In the genomic region with DNA sequence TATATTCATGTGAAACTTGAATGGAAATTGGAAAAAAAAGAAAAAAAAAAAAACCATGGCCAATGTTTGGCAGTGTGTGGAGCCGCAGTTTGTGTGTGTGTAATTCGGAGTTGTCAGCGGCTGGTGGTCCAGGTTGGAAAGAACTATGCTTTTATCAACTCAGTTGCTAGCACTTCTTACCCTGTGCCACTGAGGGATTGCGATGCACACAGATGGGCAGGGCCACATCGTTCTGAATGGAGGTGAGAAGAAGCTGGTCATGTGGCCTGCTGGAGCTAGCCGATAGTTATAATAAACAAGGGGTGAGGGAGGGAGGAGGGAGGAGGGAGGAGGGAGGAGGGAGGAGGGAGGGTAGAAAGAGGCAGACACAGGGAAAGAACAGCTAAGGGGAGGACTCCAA, we compare ENCODE assay signal across 25 mouse cellular contexts.
A peak's percentile ranks its signal among the peaks of the same experiment; 100 is the strongest.
DNase-seq lines count a peak whose midpoint lies in the region; ATAC-seq and TF ChIP-seq lines count a peak whose summit lies in the region.
"Had no signal": no experiment of that assay in that cellular context is flagged by ENCODE, and none has a peak within 500 bp of the region (broad histone marks: within the 10 kb centered on the region; RNA-seq: fewer than 3 reads in every experiment).

No protein-coding gene starts in this region.

- no peak for TF ChIP-seq CTCF in stomach, postnatal 0 days (IDR thresholded peaks at IDR 0.05; ENCODE audit: low read depth)

- H3K4me1 ChIP-seq in heart, embryonic 16.5 days (ENCODE audit: control insufficient read depth, insufficient read depth, low read length) = peaks cover 20% of the 10 kb centered on the region
- H3K4me1 ChIP-seq in heart, embryonic 11.5 days (ENCODE audit: control insufficient read depth, insufficient read depth, low read length) = peaks cover 20% of the 10 kb centered on the region
- no peaks in the 10 kb centered on the region; the same call in 1 of the 2 replicates for H3K4me1 ChIP-seq in lung, embryonic 16.5 days (replicated peaks; ENCODE audit: control insufficient read depth, insufficient read depth, low read length)
- no peaks in the 10 kb centered on the region for H3K4me1 ChIP-seq in intestine, embryonic 15.5 days (replicated peaks)
- no peaks in the 10 kb centered on the region for H3K4me1 ChIP-seq in stomach, postnatal 0 days (replicated peaks; ENCODE audit: control insufficient read depth, insufficient read depth)
- H3K4me1 ChIP-seq: lung, embryonic 15.5 days had no signal

- no peak overlapping the region for H3K4me2 ChIP-seq in heart, embryonic 16.5 days (ENCODE audit: low read depth, low read length)
- no peak overlapping the region for H3K4me2 ChIP-seq in heart, embryonic 11.5 days
- H3K4me2 ChIP-seq in lung, embryonic 16.5 days (ENCODE audit: low read depth, low read length) = no peak overlapping the region
- H3K4me2 ChIP-seq in intestine, embryonic 15.5 days (replicated peaks) = no peak overlapping the region
- H3K4me2 ChIP-seq in stomach, postnatal 0 days (replicated peaks; ENCODE audit: low read depth) = no peak overlapping the region
- H3K4me2 ChIP-seq: hindbrain, embryonic 14.5 days; lung, embryonic 15.5 days had no signal

- no peak overlapping the region for H3K27ac ChIP-seq in heart, embryonic 16.5 days (ENCODE audit: low read length)
- H3K27ac ChIP-seq in heart, embryonic 11.5 days (ENCODE audit: low read depth, low read length) = no peak overlapping the region
- H3K27ac ChIP-seq in lung, embryonic 16.5 days (ENCODE audit: low read length) = no peak overlapping the region
- H3K27ac ChIP-seq in intestine, embryonic 15.5 days = no peak overlapping the region
- H3K27ac ChIP-seq in stomach, postnatal 0 days (replicated peaks) = no peak overlapping the region
- H3K27ac ChIP-seq: gastrocnemius, adult 2 months; heart, adult 2 months; hindbrain, embryonic 14.5 days; liver, embryonic 14.5 days; lung, embryonic 15.5 days had no signal

- DNase-seq in lung, postnatal 4 days = no peak
- no peak for DNase-seq in stomach, postnatal 0 days (ENCODE audit: low spot score)
- no peak for DNase-seq in adrenal gland, postnatal 25 days
- DNase-seq: adrenal gland, postnatal 36 days; B cell, adult 2 months; cerebellum, adult 18-20 months; cerebellum, postnatal 14 days; gastrocnemius, adult 2 months; heart, adult 2 months; heart, postnatal 36 days; kidney, postnatal 14 days; liver; lung, postnatal 36 days; midbrain, embryonic 14.5 days; right cerebral cortex, postnatal 25 days; thymus, adult 18-20 months; thymus, postnatal 25 days had no signal

- TF ChIP-seq EP300 in stomach, postnatal 0 days (optimal IDR thresholded peaks at IDR 0.05) = no peak

- no peak overlapping the region for H3K4me3 ChIP-seq in heart, embryonic 16.5 days (ENCODE audit: low read length)
- no peak overlapping the region for H3K4me3 ChIP-seq in heart, embryonic 11.5 days (ENCODE audit: low read depth, low read length)
- H3K4me3 ChIP-seq in lung, embryonic 16.5 days (ENCODE audit: low read length) = no peak overlapping the region
- no peak overlapping the region for H3K4me3 ChIP-seq in intestine, embryonic 15.5 days (replicated peaks)
- no peak overlapping the region for H3K4me3 ChIP-seq in stomach, postnatal 0 days (ENCODE audit: low read depth, low read length)
- H3K4me3 ChIP-seq: gastrocnemius, adult 2 months; heart, adult 2 months; lung, embryonic 15.5 days; megakaryocyte, embryonic 14.5 days had no signal

- no peak overlapping the region for H3K9ac ChIP-seq in heart, embryonic 16.5 days (ENCODE audit: low read length)
- H3K9ac ChIP-seq in heart, embryonic 11.5 days (ENCODE audit: low read depth, low read length) = no peak overlapping the region
- no peak overlapping the region for H3K9ac ChIP-seq in lung, embryonic 16.5 days (ENCODE audit: low read length)
- H3K9ac ChIP-seq in intestine, embryonic 15.5 days = no peak overlapping the region
- no peak overlapping the region for H3K9ac ChIP-seq in stomach, postnatal 0 days (ENCODE audit: low read length)
- H3K9ac ChIP-seq: hindbrain, embryonic 14.5 days; liver, embryonic 14.5 days; lung, embryonic 15.5 days had no signal

- ATAC-seq in heart, embryonic 16.5 days (replicated peaks; ENCODE audit: extremely low read depth, insufficient read depth, low FRiP score) = peak; percentile 60; the same call in 1 of the 2 replicates
- ATAC-seq in heart, embryonic 11.5 days (replicated peaks; ENCODE audit: insufficient number of reproducible peaks, low FRiP score, low TSS enrichment) = no peak
- ATAC-seq in lung, embryonic 16.5 days (ENCODE audit: low read depth) = peak; percentile 28; the same call in 1 of the 2 replicates
- peak; percentile 12; the same call in 1 of the 2 replicates for ATAC-seq in intestine, embryonic 15.5 days
- peak; percentile 45; the same call in 1 of the 2 replicates for ATAC-seq in stomach, postnatal 0 days (ENCODE audit: low FRiP score, low TSS enrichment)

- no peaks in the 10 kb centered on the region for H3K36me3 ChIP-seq in heart, embryonic 16.5 days (ENCODE audit: control insufficient read depth, insufficient read depth)
- no peaks in the 10 kb centered on the region for H3K36me3 ChIP-seq in heart, embryonic 11.5 days (ENCODE audit: control insufficient read depth, insufficient read depth, low read length)
- no peaks in the 10 kb centered on the region for H3K36me3 ChIP-seq in lung, embryonic 16.5 days (ENCODE audit: control insufficient read depth, insufficient read depth, low read length)
- H3K36me3 ChIP-seq in intestine, embryonic 15.5 days = no peaks in the 10 kb centered on the region
- no peaks in the 10 kb centered on the region for H3K36me3 ChIP-seq in stomach, postnatal 0 days (ENCODE audit: control insufficient read depth, insufficient read depth, low read length)
- H3K36me3 ChIP-seq: lung, embryonic 15.5 days had no signal

- no peaks in the 10 kb centered on the region for H3K27me3 ChIP-seq in heart, embryonic 16.5 days (ENCODE audit: control insufficient read depth, insufficient read depth, low read length)
- no peaks in the 10 kb centered on the region for H3K27me3 ChIP-seq in heart, embryonic 11.5 days (ENCODE audit: control insufficient read depth, insufficient read depth, low read length)
- no peaks in the 10 kb centered on the region for H3K27me3 ChIP-seq in lung, embryonic 16.5 days (ENCODE audit: control insufficient read depth, insufficient read depth, low read depth, low read length)
- no peaks in the 10 kb centered on the region for H3K27me3 ChIP-seq in intestine, embryonic 15.5 days (replicated peaks)
- no peaks in the 10 kb centered on the region for H3K27me3 ChIP-seq in stomach, postnatal 0 days (ENCODE audit: control insufficient read depth, insufficient read depth, low read length)
- H3K27me3 ChIP-seq: lung, embryonic 15.5 days; megakaryocyte, embryonic 14.5 days had no signal

- WGBS in heart, embryonic 16.5 days = 58% methylated on average over 6 of the region's 6 CpGs
- 50% methylated on average over 6 of the region's 6 CpGs for WGBS in heart, embryonic 11.5 days (ENCODE audit: insufficient replicate concordance)
- WGBS in lung, embryonic 16.5 days = 56% methylated on average over 6 of the region's 6 CpGs
- WGBS in intestine, embryonic 15.5 days = 60% methylated on average over 6 of the region's 6 CpGs
- WGBS in stomach, postnatal 0 days = 55% methylated on average over 6 of the region's 6 CpGs

- H3K9me3 ChIP-seq in heart, embryonic 16.5 days (replicated peaks; ENCODE audit: control insufficient read depth, low read length) = no peaks in the 10 kb centered on the region
- H3K9me3 ChIP-seq in heart, embryonic 11.5 days (replicated peaks; ENCODE audit: control insufficient read depth, low read length) = no peaks in the 10 kb centered on the region
- H3K9me3 ChIP-seq in lung, embryonic 16.5 days (ENCODE audit: control insufficient read depth, low read length) = no peaks in the 10 kb centered on the region
- H3K9me3 ChIP-seq in intestine, embryonic 15.5 days = no peaks in the 10 kb centered on the region
- H3K9me3 ChIP-seq in stomach, postnatal 0 days (ENCODE audit: control insufficient read depth, low read length) = no peaks in the 10 kb centered on the region
- H3K9me3 ChIP-seq: lung, embryonic 15.5 days; megakaryocyte, embryonic 14.5 days had no signal
